Mouse (Mus musculus) embryonic facial prominence, embryonic 12.5 days (tissue): ENCODE data around the gene Igll1. TPM values are rescaled to one million over a fixed set of nuclear protein-coding genes. Genes with fewer than 3 reads are reported as not detected.
"Not testable (repeated sequence)": the region's sequence is repeated elsewhere in the genome, so short reads cannot be mapped to it uniquely, and the experiment has no call there.

ENCODE experiments used
- ATAC-seq: fragments of 200-750 bp; cut with Nextera tagmentation; 2 replicates; pipeline ENCODE4 v1.8.0; 2017; ENCODE audit not compliant: insufficient number of reproducible peaks, insufficient read depth, low FRiP score, low TSS enrichment
- H3K27ac ChIP-seq: fragments of 300-500 bp; sonication (generic); 2 replicates; pipeline ENCODE4 v1.5.1; 2016; ENCODE audit warnings: mild to moderate bottlenecking
- H3K27me3 ChIP-seq: fragments of 300-500 bp; sonication (generic); 2 replicates; pipeline ENCODE4 v1.6.1; 2016; ENCODE audit warnings: mild to moderate bottlenecking, moderate library complexity
- H3K36me3 ChIP-seq: fragments of 300-500 bp; sonication (generic); 2 replicates; pipeline ENCODE4 v1.6.1; 2016; ENCODE audit warnings: mild to moderate bottlenecking
- H3K4me1 ChIP-seq: fragments of 300-500 bp; sonication (generic); 2 replicates; pipeline ENCODE4 v1.6.1; 2016
- H3K4me2 ChIP-seq: fragments of 300-500 bp; sonication (generic); replicated peaks from 2 replicates; pipeline ENCODE4 v1.6.1; 2016; ENCODE audit warnings: mild to moderate bottlenecking, moderate library complexity
- H3K4me3 ChIP-seq: fragments of 300-500 bp; sonication (generic); 2 replicates; pipeline ENCODE4 v1.5.1; 2016; ENCODE audit warnings: mild to moderate bottlenecking
- H3K9ac ChIP-seq: fragments of 300-500 bp; sonication (generic); 2 replicates; pipeline ENCODE4 v1.6.1; 2016; ENCODE audit warnings: mild to moderate bottlenecking, moderate library complexity
- H3K9me3 ChIP-seq: fragments of 300-500 bp; sonication (generic); 2 replicates; pipeline ENCODE4 v1.6.1; 2016; ENCODE audit warnings: mild to moderate bottlenecking, moderate library complexity
- WGBS: fragments of 180-500 bp; shearing (Covaris S2); methylation state at CpG from one replicate; pipeline ENCODE4 v1.1.7; 2016; 5-methylcytosine and 5-hydroxymethylcytosine counted together
- polyA plus RNA-seq: library from polyadenylated mRNA; unstranded; fragments of >200 nt; fragmentation: Nextera tagmentation; extraction: Ambion mirVana; gene quantifications from 2 replicates; pipeline ENCODE4 v1.2.1, GENCODE M21; 2016

Igll1 gene
- polyA plus RNA-seq, 1 experiment from 2014 or later: not detected

DNA sequence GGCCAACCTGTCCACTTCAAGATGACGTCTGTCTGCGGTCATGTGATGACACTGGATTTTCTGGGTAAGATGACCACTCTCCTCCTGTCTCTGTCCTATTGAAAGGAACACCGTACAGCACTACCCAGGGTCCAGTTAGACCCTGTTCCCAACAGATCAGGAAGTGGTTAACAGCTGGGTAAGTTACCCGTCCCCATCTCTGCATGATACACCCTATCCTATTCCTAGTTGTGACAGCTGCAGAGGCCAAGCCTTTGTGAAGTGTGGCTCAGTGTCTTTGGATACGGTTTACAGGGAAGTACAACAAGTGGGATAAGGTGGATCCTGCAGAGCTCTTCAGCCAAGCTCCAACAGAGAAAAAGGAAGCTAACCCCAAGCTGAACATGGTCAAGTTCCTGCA lies 15.2 kb upstream of the Igll1 start:
- H3K4me1 ChIP-seq: no peaks in the 10 kb centered on the region
- H3K9ac ChIP-seq: no peak overlapping the region
- no peak overlapping the region for H3K4me2 ChIP-seq
- H3K27ac ChIP-seq: no peak overlapping the region
- no peak overlapping the region for H3K4me3 ChIP-seq
- 89% methylated on average over 5 of the region's 5 CpGs for WGBS
- ATAC-seq: no peak
- no peaks in the 10 kb centered on the region for H3K27me3 ChIP-seq
- H3K36me3 ChIP-seq: peaks cover 84% of the 10 kb centered on the region
- peaks cover 8% of the 10 kb centered on the region; the same call in 1 of the 2 replicates for H3K9me3 ChIP-seq

DNA sequence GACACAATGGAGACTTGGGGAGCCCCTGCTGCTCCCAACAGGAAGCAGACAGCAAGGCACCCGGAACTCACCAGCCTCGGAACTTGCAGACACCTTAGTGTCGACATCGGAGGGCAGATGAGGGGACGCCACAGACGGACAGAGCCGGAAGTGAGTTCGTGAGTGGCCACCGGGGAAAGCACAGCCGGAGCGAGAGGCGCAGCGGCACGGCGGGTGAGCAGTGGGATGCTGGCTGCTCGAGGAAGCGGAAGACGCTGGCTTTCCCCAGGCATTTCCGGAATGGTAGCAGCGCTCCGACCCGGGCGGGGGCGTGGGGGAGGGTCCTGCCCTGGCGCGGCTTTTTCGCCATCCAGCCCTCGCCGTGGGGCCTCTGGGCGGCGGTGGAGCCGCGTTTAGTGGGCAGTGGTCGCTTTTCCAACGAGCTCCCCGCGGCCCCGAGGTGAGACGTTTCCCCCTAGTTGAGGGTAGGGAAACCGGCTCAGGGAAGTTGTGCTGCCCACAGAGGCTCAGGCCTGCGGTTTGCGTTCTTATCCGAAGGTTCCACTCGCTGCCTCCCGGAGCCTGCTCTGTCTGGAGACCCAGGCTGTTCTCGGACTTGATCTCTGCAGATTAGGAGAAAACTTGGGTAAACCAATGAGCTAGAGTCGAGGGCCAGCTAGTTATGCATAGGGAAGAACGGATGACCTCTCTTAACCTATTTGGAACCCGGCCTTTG lies 7.0 kb upstream of the Igll1 start, which contains the start of the genes Top3b and Vpreb1:
Gene Top3b, plus strand, starts transcription at position 120 of the 715 bp plus-strand sequence.
Gene Vpreb1, minus strand, starts transcription at position 227 of the 715 bp plus-strand sequence.
- Histone ChIP-seq H3K4me1 (peaks cover 4% of the 10 kb centered on the region; the same call in 1 of the 2 replicates), H3K27ac (peak within 1 kb of the TSS; percentile 96), H3K9ac (peak within 1 kb of the TSS; percentile 86), H3K4me2 (peak within 1 kb of the TSS; percentile 63), H3K4me3 (peak within 1 kb of the TSS; percentile 70), H3K27me3 (no peaks in the 10 kb centered on the region), H3K36me3 (peaks cover 6% of the 10 kb centered on the region; the same call in 1 of the 2 replicates), H3K9me3 (no peaks in the 10 kb centered on the region)
- peak; percentile 96 for ATAC-seq
- WGBS: under 1% methylated on average over 49 of the region's 49 CpGs

DNA sequence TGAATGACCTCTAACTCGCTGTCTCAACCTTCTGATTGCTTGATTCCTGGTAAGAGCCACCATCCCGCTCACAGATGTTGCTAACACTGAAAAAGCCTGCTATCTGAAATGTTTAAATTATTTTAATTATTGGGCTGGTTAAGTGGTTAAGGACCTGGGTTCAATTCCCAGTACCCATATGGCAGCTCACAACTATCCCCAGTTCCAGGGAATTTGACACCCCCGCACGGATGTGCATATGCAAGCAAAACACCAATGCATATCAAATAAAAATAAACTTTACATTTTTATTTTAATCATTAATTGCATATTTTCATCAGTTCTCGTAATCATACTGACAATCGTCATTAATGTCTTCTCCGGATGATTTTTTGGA lies 6.4 kb upstream of the Igll1 start:
- Histone ChIP-seq H3K27me3 (no peaks in the 10 kb centered on the region), H3K27ac (no peak overlapping the region; the same call in 1 of the 2 replicates), H3K4me1 (peaks cover 4% of the 10 kb centered on the region; the same call in 1 of the 2 replicates), H3K9me3 (no peaks in the 10 kb centered on the region), H3K4me3 (peak overlapping the region; percentile 70), H3K36me3 (0 out of 2 replicates have a peak, but pooled peaks cover 3% of the 10 kb centered on the region), H3K4me2 (peak overlapping the region; percentile 63), H3K9ac (no peak overlapping the region)
- WGBS: 33% methylated on average over 7 of the region's 7 CpGs
- peak; percentile 61; the same call in 1 of the 2 replicates for ATAC-seq

DNA sequence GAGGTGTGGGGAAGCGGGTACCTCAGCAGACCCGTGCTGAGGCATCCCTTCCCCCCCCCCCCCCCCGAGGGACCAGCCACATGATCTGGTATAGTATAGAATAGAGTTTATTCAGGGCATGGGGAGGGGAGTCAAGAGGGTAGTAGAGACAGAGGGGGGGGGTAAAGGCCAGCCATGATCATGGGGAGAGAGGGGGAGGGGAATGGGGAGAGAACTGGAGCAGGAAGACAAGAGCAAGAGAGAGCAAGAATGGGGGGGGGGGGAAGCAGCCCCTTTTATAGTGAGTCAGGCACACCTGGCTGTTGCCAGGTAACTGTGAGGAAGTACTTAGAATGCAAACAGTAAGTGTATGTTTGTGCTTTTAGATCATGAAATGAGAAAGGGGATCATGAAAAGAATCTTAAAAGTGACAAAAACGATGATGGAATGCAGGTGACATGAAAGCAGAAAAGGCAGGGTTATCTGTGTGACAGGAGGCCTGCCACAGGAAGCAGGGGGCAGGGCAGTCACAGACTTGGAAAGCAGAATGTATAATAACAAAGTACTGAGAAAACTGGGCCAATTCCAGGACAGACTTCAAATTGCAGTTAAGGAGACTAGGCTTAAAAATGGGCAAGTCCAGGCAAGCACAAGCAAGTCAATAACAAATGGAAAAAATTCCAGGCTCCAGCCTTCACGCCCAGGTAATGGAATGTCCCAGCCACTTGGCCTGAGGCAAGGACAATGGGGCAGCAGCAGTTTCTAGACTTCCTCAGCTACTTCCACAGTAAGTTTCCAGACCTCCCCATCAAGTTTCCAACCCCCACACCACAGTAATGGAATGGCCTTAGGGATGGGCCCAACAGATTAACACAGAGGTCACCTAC lies 2.1 kb upstream of the Igll1 start:
- no peak for ATAC-seq
- Histone ChIP-seq H3K27ac (no peak overlapping the region), H3K36me3 (no peaks in the 10 kb centered on the region), H3K4me3 (no peak overlapping the region), H3K4me2 (no peak overlapping the region), H3K9ac (no peak overlapping the region), H3K27me3 (no peaks in the 10 kb centered on the region), H3K9me3 (no peaks in the 10 kb centered on the region), H3K4me1 (no peaks in the 10 kb centered on the region)
- 44% methylated on average over 4 of the region's 5 CpGs for WGBS

DNA sequence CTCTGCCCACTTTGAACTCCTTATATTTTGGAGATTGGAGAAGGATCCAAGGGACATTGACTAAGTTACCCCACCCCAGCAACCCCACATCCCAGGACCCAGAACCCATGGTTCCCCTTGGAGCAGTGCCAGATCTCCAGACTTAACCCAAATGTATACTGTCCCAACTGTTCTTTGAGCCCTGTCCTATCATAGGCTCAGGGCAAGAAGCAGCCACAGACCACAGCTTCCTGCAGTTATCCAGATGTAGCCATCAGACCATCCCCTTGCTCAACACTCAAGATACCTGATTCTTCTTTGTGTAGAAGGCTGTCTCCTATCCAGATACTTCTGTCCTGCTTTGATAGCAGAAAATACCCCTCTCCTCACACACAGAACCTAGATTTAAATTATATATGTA lies 1.4 kb upstream of the Igll1 start:
- H3K27me3 ChIP-seq: no peaks in the 10 kb centered on the region
- no peak overlapping the region for H3K9ac ChIP-seq
- no peak for ATAC-seq
- no peak overlapping the region for H3K27ac ChIP-seq
- no peaks in the 10 kb centered on the region for H3K9me3 ChIP-seq
- no peaks in the 10 kb centered on the region for H3K36me3 ChIP-seq
- no peak overlapping the region for H3K4me2 ChIP-seq
- H3K4me1 ChIP-seq: no peaks in the 10 kb centered on the region
- no peak overlapping the region for H3K4me3 ChIP-seq

DNA sequence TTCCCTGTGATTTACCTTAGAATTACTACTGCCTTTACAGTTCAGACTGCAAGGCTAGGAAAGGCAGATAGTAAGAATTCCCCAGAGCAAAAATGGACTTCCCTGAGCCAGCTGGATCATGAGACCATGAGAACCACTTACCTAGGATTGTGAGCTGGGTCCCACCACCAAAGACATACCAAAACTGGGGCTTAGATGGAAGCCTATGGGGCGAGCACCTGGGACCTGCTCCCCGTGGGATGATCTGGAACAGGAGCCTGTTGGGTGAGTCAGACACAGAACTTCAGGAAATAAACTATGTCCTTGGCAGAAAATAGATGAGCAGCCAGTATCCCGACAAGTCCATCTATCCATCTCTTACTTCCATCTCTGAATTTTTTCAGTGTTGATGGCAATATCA lies 1.5 kb downstream of the Igll1 start:
- Histone ChIP-seq H3K9me3 (no peaks in the 10 kb centered on the region), H3K36me3 (no peaks in the 10 kb centered on the region), H3K4me2 (no peak overlapping the region), H3K27me3 (no peaks in the 10 kb centered on the region), H3K27ac (no peak overlapping the region), H3K4me3 (no peak overlapping the region), H3K9ac (no peak overlapping the region), H3K4me1 (no peaks in the 10 kb centered on the region)
- 72% methylated on average over 3 of the region's 3 CpGs for WGBS
- no peak for ATAC-seq

DNA sequence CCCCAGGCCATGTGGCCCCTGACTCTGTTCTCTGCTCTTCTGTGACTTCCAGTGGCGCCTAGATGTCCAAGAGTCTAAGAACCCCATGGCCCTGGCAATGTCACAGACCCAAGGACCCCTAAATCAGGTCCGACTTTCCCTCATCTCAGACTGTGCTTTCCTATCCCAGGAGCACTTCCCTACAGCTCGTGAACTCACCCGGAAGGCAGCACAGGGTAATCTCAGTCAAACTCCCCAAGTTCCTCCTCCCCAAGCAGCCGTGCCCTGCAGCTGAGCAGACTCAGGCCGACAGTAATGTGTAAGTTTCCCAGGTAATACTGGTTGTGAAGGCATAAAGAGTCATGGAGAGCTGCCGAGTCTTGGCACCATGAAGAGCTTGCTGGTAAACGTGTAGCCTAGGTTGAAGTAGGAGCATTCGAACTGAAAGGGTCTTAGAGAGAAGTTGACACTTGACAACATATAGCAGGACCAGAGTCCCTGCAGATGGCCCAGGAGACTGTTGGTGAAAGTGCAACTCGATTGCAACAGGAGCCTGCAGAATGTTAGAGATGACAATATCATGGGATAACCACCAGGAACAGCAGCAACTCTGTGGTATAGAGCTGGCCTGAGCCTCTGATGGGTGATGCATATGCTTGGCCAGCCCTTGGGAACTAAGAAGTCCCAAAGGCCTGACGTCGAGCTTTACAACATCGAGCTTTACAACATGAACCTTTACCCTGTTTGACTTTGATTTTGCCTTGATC lies 6.9 kb downstream of the Igll1 start:
- H3K9me3 ChIP-seq: no peaks in the 10 kb centered on the region
- H3K4me2 ChIP-seq: no peak overlapping the region
- H3K4me3 ChIP-seq: no peak overlapping the region
- H3K36me3 ChIP-seq: no peaks in the 10 kb centered on the region
- no peaks in the 10 kb centered on the region for H3K4me1 ChIP-seq
- no peaks in the 10 kb centered on the region for H3K27me3 ChIP-seq
- 73% methylated on average over 13 of the region's 13 CpGs for WGBS
- no peak overlapping the region for H3K9ac ChIP-seq
- no peak for ATAC-seq
- no peak overlapping the region for H3K27ac ChIP-seq

DNA sequence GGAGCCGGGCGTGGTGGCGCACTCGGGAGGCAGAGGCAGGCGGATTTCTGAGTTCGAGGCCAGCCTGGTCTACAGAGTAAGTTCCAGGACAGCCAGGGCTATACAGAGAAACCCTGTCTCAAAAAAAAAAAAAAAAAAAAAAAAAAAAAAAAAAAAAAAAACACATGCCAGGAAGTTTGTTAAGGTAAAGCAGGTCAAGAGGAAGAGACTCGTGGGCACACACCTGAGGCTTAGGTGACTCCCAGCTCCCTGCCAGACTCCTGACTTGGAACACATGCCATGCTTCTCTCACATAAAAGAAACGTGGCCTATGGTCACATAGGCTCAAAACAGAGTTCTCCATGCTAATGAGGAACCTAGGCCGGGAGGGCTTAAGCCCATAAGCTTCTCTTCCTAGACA lies 7.7 kb downstream of the Igll1 start:
- not testable (repeated sequence) for H3K9me3 ChIP-seq, H3K36me3 ChIP-seq, H3K4me1 ChIP-seq, H3K27ac ChIP-seq, H3K9ac ChIP-seq, H3K4me3 ChIP-seq, ATAC-seq, H3K4me2 ChIP-seq, H3K27me3 ChIP-seq
- 81% methylated on average over 9 of the region's 9 CpGs for WGBS

DNA sequence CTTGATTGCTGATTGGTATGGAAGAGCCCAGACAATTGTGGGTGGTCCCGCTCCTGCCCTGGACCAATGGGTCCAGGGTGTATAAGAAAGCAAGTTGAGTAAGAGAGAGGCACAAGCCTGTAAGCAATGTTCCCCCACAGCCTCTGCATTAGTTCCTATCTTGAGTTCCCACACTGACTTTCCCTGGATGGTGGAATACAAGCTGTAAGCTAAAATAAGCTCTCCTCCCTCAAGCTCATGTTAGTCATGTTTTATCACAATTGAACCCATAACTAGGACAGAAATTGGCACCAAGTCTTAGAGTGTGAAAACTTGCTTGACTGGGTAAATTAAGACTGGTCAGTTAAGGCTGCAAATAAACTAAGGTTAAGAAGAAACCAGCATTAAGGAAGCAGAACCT lies 8.2 kb downstream of the Igll1 start:
- ATAC-seq: no peak
- H3K36me3 ChIP-seq: no peaks in the 10 kb centered on the region
- WGBS: 100% methylated on average over 1 of the region's 1 CpGs

DNA sequence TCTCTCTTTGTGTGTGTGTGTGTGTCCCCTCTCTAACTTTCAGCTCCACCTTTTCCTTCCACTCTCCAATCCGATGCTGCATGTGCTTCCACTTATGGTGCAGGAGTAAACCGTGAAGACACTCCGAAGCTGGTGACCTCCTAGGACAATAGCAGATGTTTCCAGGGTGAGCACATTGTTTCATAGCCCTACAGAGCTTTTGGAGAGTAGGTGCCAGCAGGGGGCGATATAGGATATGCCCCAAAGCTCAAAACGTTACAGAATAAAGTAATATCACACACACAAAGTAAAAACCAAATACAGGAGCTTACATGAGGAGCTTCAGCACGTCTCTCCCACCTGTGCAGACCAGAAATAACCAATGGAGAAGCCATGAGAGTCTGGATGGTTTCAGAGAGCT lies 8.9 kb downstream of the Igll1 start:
- ATAC-seq: no peak
- no peaks in the 10 kb centered on the region for H3K4me1 ChIP-seq
- H3K36me3 ChIP-seq: no peaks in the 10 kb centered on the region
- H3K9me3 ChIP-seq: no peaks in the 10 kb centered on the region
- no peak overlapping the region for H3K4me3 ChIP-seq
- H3K27ac ChIP-seq: no peak overlapping the region
- WGBS: 30% methylated on average over 6 of the region's 6 CpGs
- H3K9ac ChIP-seq: no peak overlapping the region
- H3K27me3 ChIP-seq: no peaks in the 10 kb centered on the region
- H3K4me2 ChIP-seq: no peak overlapping the region

More for the DNA sequence above, 8.2 kb downstream of the Igll1 start:
- Histone ChIP-seq H3K27me3 (no peaks in the 10 kb centered on the region), H3K4me3 (no peak overlapping the region), H3K27ac (no peak overlapping the region), H3K9ac (no peak overlapping the region), H3K4me1 (no peaks in the 10 kb centered on the region), H3K9me3 (no peaks in the 10 kb centered on the region), H3K4me2 (no peak overlapping the region)

DNA sequence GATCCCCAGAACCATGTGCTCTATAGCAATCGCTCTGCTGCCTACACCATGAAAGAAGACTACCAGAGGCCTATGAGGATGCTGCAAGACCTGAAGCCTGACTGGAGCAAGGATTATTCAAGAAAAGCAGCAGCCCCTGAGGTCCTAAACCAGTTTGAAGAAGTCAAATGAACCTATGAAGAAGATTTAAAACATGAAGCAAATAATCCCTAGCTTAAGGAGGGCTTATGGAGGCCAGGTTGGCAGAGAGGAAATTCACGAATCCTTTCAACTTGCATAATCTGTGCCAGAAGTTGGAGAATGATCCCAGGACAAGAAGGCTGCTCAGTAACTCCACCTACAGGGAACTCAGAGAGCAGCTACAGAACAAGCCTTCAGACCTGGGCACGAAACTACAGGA lies 11.4 kb downstream of the Igll1 start:
- no peaks in the 10 kb centered on the region for H3K27me3 ChIP-seq
- ATAC-seq: no peak
- no peak overlapping the region for H3K9ac ChIP-seq
- H3K4me2 ChIP-seq: no peak overlapping the region
- 75% methylated on average over 3 of the region's 3 CpGs for WGBS
- no peaks in the 10 kb centered on the region for H3K9me3 ChIP-seq
- H3K4me1 ChIP-seq: no peaks in the 10 kb centered on the region
- H3K27ac ChIP-seq: no peak overlapping the region
- no peak overlapping the region for H3K4me3 ChIP-seq
- H3K36me3 ChIP-seq: no peaks in the 10 kb centered on the region
